ENCODE assay signal across 20 mouse cellular contexts in genomic region chr17:52064618-52065017, GRCm38 (mm10).
DNase-seq lines count a peak whose midpoint lies in the region; ATAC-seq lines count a peak whose summit lies in the region.
"Had no signal": no experiment of that assay in that cellular context is flagged by ENCODE, and none has a peak within 500 bp of the region (broad histone marks: within the 10 kb centered on the region; RNA-seq: fewer than 3 reads in every experiment).

No protein-coding gene starts in this region.

- ATAC-seq in CD4-positive, CD25-positive, alpha-beta regulatory T cell, adult 4 months = peak; percentile 61
- ATAC-seq: forebrain, embryonic 13.5 days; forebrain, embryonic 16.5 days; hindbrain, postnatal 0 days had no signal

- DNase-seq in thymus, postnatal 0 days (ENCODE audit: low spot score) = peak; percentile 29
- no peak for DNase-seq in thymus, postnatal 36 days
- peak; percentile 76 for DNase-seq in induced T-regulatory cell, adult 2 months (ENCODE audit: low read depth)
- DNase-seq in liver = no peak
- no peak for DNase-seq in lung, adult 18-20 months
- no peak for DNase-seq in left cerebral cortex, adult 8-10 months (ENCODE audit: low spot score in 2 of 2)
- DNase-seq: adrenal gland, adult 2 months; adrenal gland, postnatal 14 days; cerebellum, adult 18-20 months; cerebellum, adult 9-10 months; cerebellum, postnatal 14 days; gastrocnemius, postnatal 10 days; gastrocnemius, postnatal 36 days; heart, adult 2 months; heart, postnatal 14 days; heart, postnatal 4 days had no signal

Comparison
In these comparisons a context has a peak if more than half of its experiments do, and no peak if none do; other contexts are left out.
1. DNase-seq: peak in thymus, postnatal 0 days (single experiment) and induced T-regulatory cell, adult 2 months (single experiment); none in thymus, postnatal 36 days (0 of 2), liver (single experiment), lung, adult 18-20 months (0 of 2) and left cerebral cortex, adult 8-10 months (0 of 2).